Mouse (Mus musculus) embryonic stem cell, embryonic (primary cell): Measurements from ENCODE around the gene Cracr2b.

Source experiments
- CTCF ChIA-PET, 4 experiments: fragments of 300-600 bp in 2 of 4; fragments of 350-600 bp in 2 of 4; sonication (Branson Sonifier 250); formaldehyde crosslinking; loops; one replicate each; lab custom pipeline; 2022; ENCODE audit warnings: inconsistent platforms in 2 of 4; lab: Charles Lee
- POLR2A ChIA-PET, 4 experiments: fragments of 300-600 bp in 2 of 4; fragments of 350-600 bp in 2 of 4; sonication (Branson Sonifier 250); formaldehyde crosslinking; loops; one replicate each; lab custom pipeline; 2022; ENCODE audit warnings: antibody characterized with exemption in 4 of 4, inconsistent platforms in 1 of 4; lab: Charles Lee

The Cracr2b gene

GRCm38 (mm10) chr7:141455610-141456314 lies 5.1 kb upstream of the Cracr2b start:
- ChIA-PET POLR2A (interaction anchor here (0.6 to 38.4 kb wide), 26 partner anchors 3 to 482 kb away, joined by 3 to 944 read pairs (median 6); partner anchors contain the start of genes Polr2l (in 3 of the 4), Rplp2 (in 3 of the 4), Tspan4 (in 3 of the 4) and Cd151 (in 2 of the 4)), CTCF (interaction anchor here in 2 of 4 experiments (0.6 to 3.2 kb wide), 10 partner anchors 9 to 177 kb away, joined by 3 to 21 read pairs (median 6); partner anchors contain the start of genes Cd151 (in 1 of the 2), Pidd1 (in 1 of the 2), Rplp2 (in 1 of the 2) and Sct (in 1 of the 2))

- CTCF ChIA-PET, result interaction anchor here in 2 of 4 experiments (0.6 to 3.2 kb wide), 5 partner anchors 12 to 118 kb away, joined by 3 to 21 read pairs (median 9); partner anchors contain the start of genes Cd151 (in 1 of the 2) and Eps8l2 (in 1 of the 2)
Observed at GRCm38 (mm10) chr7:141456739-141457138, 4.2 kb upstream of the Cracr2b start.

GRCm38 (mm10) chr7:141457236-141457635 lies 3.7 kb upstream of the Cracr2b start:
- ChIA-PET POLR2A (interaction anchor here in 3 of 4 experiments (0.6 to 38.4 kb wide), 11 partner anchors 1 to 194 kb away, joined by 3 to 944 read pairs (median 8); partner anchors contain the start of genes Cd151 (in 2 of the 3), Cracr2b (in 2 of the 3), Pnpla2 (in 2 of the 3) and Polr2l (in 2 of the 3)), CTCF (interaction anchor here (0.5 to 3.8 kb wide), 15 partner anchors 10 to 159 kb away, joined by 3 to 27 read pairs (median 6); partner anchors contain the start of genes Cd151 (in 1 of the 4), Eps8l2 (in 1 of the 4) and Rplp2 (in 1 of the 4))

More at GRCm38 (mm10) chr7:141456739-141457138, 4.2 kb upstream of the Cracr2b start:
- POLR2A ChIA-PET, result interaction anchor here in 3 of 4 experiments (0.6 to 38.4 kb wide), 9 partner anchors 1 to 51 kb away, joined by 3 to 944 read pairs (median 465); partner anchors contain the start of genes Cd151 (in 2 of the 3), Cracr2b (in 2 of the 3), Pnpla2 (in 2 of the 3) and Polr2l (in 2 of the 3)

- CTCF ChIA-PET, result interaction anchor here (0.5 to 3.8 kb wide), 44 partner anchors 9 to 913 kb away, joined by 3 to 27 read pairs (median 3); partner anchors contain the start of genes Rplp2 (in 2 of the 4), Cd151 (in 1 of the 4), Cend1 (in 1 of the 4) and Chid1 (in 1 of the 4)
Observed at GRCm38 (mm10) chr7:141457986-141458660, 2.8 kb upstream of the Cracr2b start.

GRCm38 (mm10) chr7:141458661-141459060 lies 2.2 kb upstream of the Cracr2b start:
- POLR2A ChIA-PET, result interaction anchor here in 3 of 4 experiments (0.6 to 38.4 kb wide), 26 partner anchors 1 to 545 kb away, joined by 3 to 944 read pairs (median 3); partner anchors contain the start of genes Rplp2 (in 3 of the 3), Cd151 (in 2 of the 3), Cend1 (in 2 of the 3) and Cracr2b (in 2 of the 3)
- CTCF ChIA-PET, result interaction anchor here (0.5 to 3.8 kb wide), 42 partner anchors 8 to 1205 kb away, joined by 3 to 27 read pairs (median 3); partner anchors contain the start of genes Cend1 (in 2 of the 4), Rplp2 (in 2 of the 4), Cd151 (in 1 of the 4) and Chid1 (in 1 of the 4)

More at GRCm38 (mm10) chr7:141457986-141458660, 2.8 kb upstream of the Cracr2b start:
- POLR2A ChIA-PET, result interaction anchor here in 3 of 4 experiments (0.6 to 38.4 kb wide), 25 partner anchors 0 to 545 kb away, joined by 3 to 944 read pairs (median 4); partner anchors contain the start of genes Rplp2 (in 3 of the 3), Cd151 (in 2 of the 3), Cend1 (in 2 of the 3) and Cracr2b (in 2 of the 3)

- ChIA-PET POLR2A (interaction anchor here in 3 of 4 experiments (1.0 to 38.4 kb wide), 18 partner anchors 0 to 231 kb away, joined by 3 to 944 read pairs (median 6); partner anchors contain the start of genes Cd151 (in 2 of the 3), Cracr2b (in 2 of the 3), Pidd1 (in 2 of the 3) and Pnpla2 (in 2 of the 3)), CTCF (interaction anchor here (0.5 to 3.8 kb wide), 24 partner anchors 9 to 384 kb away, joined by 3 to 27 read pairs (median 5); partner anchors contain the start of genes Eps8l2 (in 1 of the 4), Pidd1 (in 1 of the 4), Polr2l (in 1 of the 4) and Rplp2 (in 1 of the 4))
Observed at GRCm38 (mm10) chr7:141459301-141459711, 1.6 kb upstream of the Cracr2b start.

- CTCF ChIA-PET, result interaction anchor here in 3 of 4 experiments (0.7 to 3.8 kb wide), 12 partner anchors 9 to 122 kb away, joined by 3 to 27 read pairs (median 6); partner anchors contain the start of genes Eps8l2 (in 1 of the 3) and Taldo1 (in 1 of the 3)
- POLR2A ChIA-PET, result interaction anchor here (0.6 to 38.4 kb wide), 20 partner anchors 1 to 245 kb away, joined by 3 to 944 read pairs (median 5); partner anchors contain the start of genes Cd151 (in 2 of the 4), Cracr2b (in 2 of the 4), Pidd1 (in 2 of the 4) and Pnpla2 (in 2 of the 4)
Observed at GRCm38 (mm10) chr7:141460001-141460390, 898 bp upstream of the Cracr2b start.

GRCm38 (mm10) chr7:141461521-141462332 lies 833 bp downstream of the Cracr2b start:
- ChIA-PET CTCF (interaction anchor here (0.7 to 2.2 kb wide), 12 partner anchors 10 to 394 kb away, joined by 3 to 11 read pairs (median 5); partner anchors contain the start of genes Rplp2 (in 1 of the 4), Sct (in 1 of the 4) and Taldo1 (in 1 of the 4)), POLR2A (interaction anchor here (0.5 to 38.4 kb wide), 16 partner anchors 3 to 912 kb away, joined by 3 to 944 read pairs (median 8); partner anchors contain the start of genes Polr2l (in 4 of the 4), Tspan4 (in 4 of the 4), Rplp2 (in 3 of the 4) and Cd151 (in 2 of the 4))

GRCm38 (mm10) chr7:141462333-141462821 lies 1.5 kb downstream of the Cracr2b start:
- CTCF ChIA-PET, result interaction anchor here in 3 of 4 experiments (0.6 to 2.1 kb wide), 8 partner anchors 14 to 1413 kb away, joined by 3 to 11 read pairs (median 4); partner anchors contain the start of genes Msx3 (in 1 of the 3), Rplp2 (in 1 of the 3) and Sct (in 1 of the 3)
- POLR2A ChIA-PET, result interaction anchor here (0.5 to 38.4 kb wide), 17 partner anchors 3 to 911 kb away, joined by 3 to 944 read pairs (median 6); partner anchors contain the start of genes Polr2l (in 4 of the 4), Tspan4 (in 4 of the 4), Cd151 (in 2 of the 4) and Cracr2b (in 2 of the 4)

- POLR2A ChIA-PET, result interaction anchor here (0.5 to 38.4 kb wide), 22 partner anchors 3 to 416 kb away, joined by 3 to 944 read pairs (median 5); partner anchors contain the start of genes Polr2l (in 3 of the 4), Tspan4 (in 3 of the 4), Cd151 (in 2 of the 4) and Cracr2b (in 2 of the 4)
- CTCF ChIA-PET, result interaction anchor here in 3 of 4 experiments (0.5 to 2.1 kb wide), 12 partner anchors 8 to 55 kb away, joined by 3 to 5 read pairs (median 4); partner anchors contain the start of genes Polr2l (in 1 of the 3) and Tspan4 (in 1 of the 3)
Observed at GRCm38 (mm10) chr7:141463824-141464602, 3.1 kb downstream of the Cracr2b start.

GRCm38 (mm10) chr7:141464603-141465201 lies 3.8 kb downstream of the Cracr2b start:
- POLR2A ChIA-PET, result interaction anchor here (0.6 to 38.4 kb wide), 27 partner anchors 3 to 365 kb away, joined by 3 to 944 read pairs (median 4); partner anchors contain the start of genes Cd151 (in 2 of the 4), Cracr2b (in 2 of the 4), Pidd1 (in 2 of the 4) and Pnpla2 (in 2 of the 4)
- CTCF ChIA-PET, result interaction anchor here in 3 of 4 experiments (0.5 to 1.7 kb wide), 19 partner anchors 9 to 241 kb away, joined by 3 to 12 read pairs (median 4); partner anchors contain the start of genes Eps8l2 (in 1 of the 3), Pnpla2 (in 1 of the 3), Polr2l (in 1 of the 3) and Tspan4 (in 1 of the 3)

- ChIA-PET CTCF (interaction anchor here in 3 of 4 experiments (0.6 to 1.7 kb wide), 18 partner anchors 10 to 242 kb away, joined by 3 to 12 read pairs (median 4); partner anchors contain the start of genes Eps8l2 (in 1 of the 3), Pnpla2 (in 1 of the 3), Polr2l (in 1 of the 3) and Tspan4 (in 1 of the 3)), POLR2A (interaction anchor here in 3 of 4 experiments (0.6 to 38.4 kb wide), 27 partner anchors 2 to 366 kb away, joined by 3 to 944 read pairs (median 5); partner anchors contain the start of genes Polr2l (in 3 of the 3), Tspan4 (in 3 of the 3), Cd151 (in 2 of the 3) and Cracr2b (in 2 of the 3))
Observed at GRCm38 (mm10) chr7:141465388-141466044, 4.6 kb downstream of the Cracr2b start.
